ENCODE assay signal across 8 mouse cellular contexts in genomic region chr5:65157412-65158381, GRCm38 (mm10). TPM values are rescaled to one million over a fixed set of nuclear protein-coding genes. Genes with fewer than 3 reads are reported as not detected.
DNase-seq lines count a peak whose midpoint lies in the region; ATAC-seq lines count a peak whose summit lies in the region.

No protein-coding gene starts in this region.

- no peak for ATAC-seq in neural tube, embryonic 13.5 days (ENCODE audit: low read depth)
- ATAC-seq in neural tube, embryonic 15.5 days (ENCODE audit: low FRiP score): no peak
- peak; percentile 81 for ATAC-seq in kidney, embryonic 14.5 days (ENCODE audit: low FRiP score, low TSS enrichment)

- H3K36me3 ChIP-seq in neural tube, embryonic 13.5 days: peaks cover 52% of the 10 kb centered on the region
- peaks cover 52% of the 10 kb centered on the region for H3K36me3 ChIP-seq in neural tube, embryonic 15.5 days
- H3K36me3 ChIP-seq in kidney, embryonic 14.5 days (ENCODE audit: control insufficient read depth, insufficient read depth, low read length): peaks cover 8% of the 10 kb centered on the region; the same call in 1 of the 2 replicates
- peaks cover 11% of the 10 kb centered on the region for H3K36me3 ChIP-seq in limb, embryonic 10.5 days

- no peaks in the 10 kb centered on the region for H3K4me1 ChIP-seq in neural tube, embryonic 13.5 days (replicated peaks)
- no peaks in the 10 kb centered on the region for H3K4me1 ChIP-seq in neural tube, embryonic 15.5 days
- peaks cover 4% of the 10 kb centered on the region; the same call in 1 of the 2 replicates for H3K4me1 ChIP-seq in kidney, embryonic 14.5 days (ENCODE audit: control insufficient read depth, insufficient read depth, low read length)
- H3K4me1 ChIP-seq in limb, embryonic 10.5 days: no peaks in the 10 kb centered on the region; the same call in 1 of the 2 replicates

- no peak overlapping the region for H3K4me3 ChIP-seq in neural tube, embryonic 13.5 days
- H3K4me3 ChIP-seq in neural tube, embryonic 15.5 days (replicated peaks): no peak overlapping the region
- H3K4me3 ChIP-seq in kidney, embryonic 14.5 days (ENCODE audit: low read length): no peak overlapping the region
- no peak overlapping the region for H3K4me3 ChIP-seq in limb, embryonic 10.5 days

- H3K9me3 ChIP-seq in neural tube, embryonic 13.5 days: no peaks in the 10 kb centered on the region
- H3K9me3 ChIP-seq in neural tube, embryonic 15.5 days (replicated peaks): no peaks in the 10 kb centered on the region
- H3K9me3 ChIP-seq in kidney, embryonic 14.5 days (ENCODE audit: control insufficient read depth, low read length): no peaks in the 10 kb centered on the region
- H3K9me3 ChIP-seq in limb, embryonic 10.5 days (replicated peaks): no peaks in the 10 kb centered on the region

- no peak overlapping the region for H3K9ac ChIP-seq in neural tube, embryonic 13.5 days
- H3K9ac ChIP-seq in neural tube, embryonic 15.5 days (replicated peaks): no peak overlapping the region
- H3K9ac ChIP-seq in kidney, embryonic 14.5 days (ENCODE audit: low read depth, low read length): no peak overlapping the region

- whole genome bisulfite sequencing in neural tube, embryonic 13.5 days: 74% methylated on average over 22 of the region's 22 CpGs
- WGBS in neural tube, embryonic 15.5 days: 71% methylated on average over 22 of the region's 22 CpGs
- 44% methylated on average over 22 of the region's 22 CpGs for whole genome bisulfite sequencing in kidney, embryonic 14.5 days
- 79% methylated on average over 22 of the region's 22 CpGs for WGBS in limb, embryonic 10.5 days

- no peaks in the 10 kb centered on the region for H3K27me3 ChIP-seq in neural tube, embryonic 13.5 days
- no peaks in the 10 kb centered on the region for H3K27me3 ChIP-seq in neural tube, embryonic 15.5 days (replicated peaks)
- H3K27me3 ChIP-seq in kidney, embryonic 14.5 days (ENCODE audit: control insufficient read depth, insufficient read depth, low read length): no peaks in the 10 kb centered on the region
- H3K27me3 ChIP-seq in limb, embryonic 10.5 days (ENCODE audit: low read depth, poor library complexity, severe bottlenecking): no peaks in the 10 kb centered on the region

- no peak overlapping the region for H3K4me2 ChIP-seq in neural tube, embryonic 13.5 days
- no peak overlapping the region for H3K4me2 ChIP-seq in neural tube, embryonic 15.5 days
- no peak overlapping the region for H3K4me2 ChIP-seq in kidney, embryonic 14.5 days (replicated peaks; ENCODE audit: low read depth, low read length)

- peak; percentile 99 for DNase-seq in heart, adult 11 months
- peak; percentile 88 for DNase-seq in lung, postnatal 25 days (ENCODE audit: low spot score)
- no peak for DNase-seq in left cerebral cortex, postnatal 25 days (ENCODE audit: low spot score in 2 of 2)
- no peak for DNase-seq in cerebellum, adult 9-11 months
- no peak for DNase-seq in limb, embryonic 10.5 days (ENCODE audit: low spot score)

- intact Hi-C loops in left cerebral cortex, postnatal 25 days (cut with DNase I): no loop called here

- H3K27ac ChIP-seq in neural tube, embryonic 13.5 days (replicated peaks): 0 out of 2 replicates have a peak overlapping the region, but pooled peaks have one; percentile 13
- H3K27ac ChIP-seq in neural tube, embryonic 15.5 days (replicated peaks): no peak overlapping the region
- peak overlapping the region; percentile 80; the same call in 1 of the 2 replicates for H3K27ac ChIP-seq in kidney, embryonic 14.5 days (ENCODE audit: low read depth, low read length)
- H3K27ac ChIP-seq in limb, embryonic 10.5 days: no peak overlapping the region

RNA-seq across cellular contexts. Expression of gene Wdr19, which starts 41.8 kb away (rescaled TPM):
- 10.6 and 12.4 TPM in 2 replicates for polyA plus RNA-seq in neural tube, embryonic 13.5 days (2015; fragmentation: Nextera tagmentation; extraction: Ambion mirVana)
- 10.3 and 10.7 TPM in 2 replicates for polyA plus RNA-seq in neural tube, embryonic 15.5 days (2015; fragmentation: Nextera tagmentation; extraction: Ambion mirVana)
- polyA plus RNA-seq in kidney, embryonic 14.5 days (2014; fragmentation: Nextera tagmentation; extraction: Ambion mirVana): 8.7 and 15.8 TPM in 2 replicates
- 10 to 100 TPM; 15.9 to 19.7 TPM for total RNA-seq in left cerebral cortex, postnatal 25 days (2021)
- 7.3 and 11.0 TPM in 2 replicates for polyA plus RNA-seq in limb, embryonic 10.5 days (2016; fragmentation: Nextera tagmentation; extraction: Ambion mirVana)

RNA-seq across cellular contexts. Expression of gene Klhl5, which starts 50.4 kb away (rescaled TPM):
- polyA plus RNA-seq in neural tube, embryonic 13.5 days (2015; fragmentation: Nextera tagmentation; extraction: Ambion mirVana): 55.8 and 60.8 TPM in 2 replicates
- polyA plus RNA-seq in neural tube, embryonic 15.5 days (2015; fragmentation: Nextera tagmentation; extraction: Ambion mirVana): 50.2 and 52.0 TPM in 2 replicates
- polyA plus RNA-seq in kidney, embryonic 14.5 days (2014; fragmentation: Nextera tagmentation; extraction: Ambion mirVana): 16.1 and 22.4 TPM in 2 replicates
- total RNA-seq in left cerebral cortex, postnatal 25 days (2021): 10 to 100 TPM; 40.9 to 45.3 TPM
- polyA plus RNA-seq in limb, embryonic 10.5 days (2016; fragmentation: Nextera tagmentation; extraction: Ambion mirVana): 12.7 and 13.0 TPM in 2 replicates

Comparison
In these comparisons a context has a peak if more than half of its experiments do, and no peak if none do; other contexts are left out.
1. H3K27ac ChIP-seq: peak in neural tube, embryonic 13.5 days (single experiment) and kidney, embryonic 14.5 days (single experiment); none in neural tube, embryonic 15.5 days (single experiment) and limb, embryonic 10.5 days (single experiment).
2. DNase-seq: peak in heart, adult 11 months (single experiment) and lung, postnatal 25 days (single experiment); none in left cerebral cortex, postnatal 25 days (0 of 2), cerebellum, adult 9-11 months (single experiment) and limb, embryonic 10.5 days (single experiment).